Mouse (Mus musculus): Measurements from ENCODE around the gene Mlst8. TPM values are rescaled to one million over a fixed set of nuclear protein-coding genes. Genes with fewer than 3 reads are reported as not detected.
"Not testable (repeated sequence)": the region's sequence is repeated elsewhere in the genome, so short reads cannot be mapped to it uniquely, and the experiment has no call there.

Mlst8 gene
- total RNA-seq, 2 experiments from 2014 or later = 8.1 to 9.0 TPM

GRCm38 (mm10) chr17:24437016-24437415 lies 41.9 kb downstream of the Mlst8 start:
- DNase-seq = no peak
- intact Hi-C loops (cut with DNase I) = loop anchor here (5.0 kb wide), 1 partner anchor 265 kb away; no protein-coding TSS in a partner anchor

GRCm38 (mm10) chr17:24429201-24429983 lies 49.5 kb downstream of the Mlst8 start:
- peak; percentile 29 to 61 for DNase-seq
- intact Hi-C loops (cut with DNase I) = no loop called here

GRCm38 (mm10) chr17:24427170-24427557 lies 51.7 kb downstream of the Mlst8 start:
- intact Hi-C loops (cut with DNase I) = no loop called here

GRCm38 (mm10) chr17:24426471-24427169 lies 52.3 kb downstream of the Mlst8 start, which contains the start of gene Eci1:
Gene Eci1 (plus strand): TSS chr17:24426641.
- peak; percentile 93 for DNase-seq
- intact Hi-C loops (cut with DNase I) = no loop called here

More at GRCm38 (mm10) chr17:24427170-24427557, 51.7 kb downstream of the Mlst8 start:
- no peak for DNase-seq

- intact Hi-C loops (cut with DNase I) = no loop called here
- DNase-seq = no peak
Observed at GRCm38 (mm10) chr17:24425905-24426304, 53.0 kb downstream of the Mlst8 start.

- intact Hi-C loops (cut with DNase I) = not testable (repeated sequence)
Observed at GRCm38 (mm10) chr17:24425326-24425725, 53.6 kb downstream of the Mlst8 start.

GRCm38 (mm10) chr17:24424489-24424888 lies 54.4 kb downstream of the Mlst8 start:
- no peak for DNase-seq
- intact Hi-C loops (cut with DNase I) = no loop called here

More at GRCm38 (mm10) chr17:24425326-24425725, 53.6 kb downstream of the Mlst8 start:
- not testable (repeated sequence) for DNase-seq

Other genes with a start within 250 kb of the Mlst8 start
- 1 to 10 TPM in 1 of 2 experiments, under 1 TPM in 1; 0.92 to 1.1 TPM for gene Ccnf, start 227.6 kb downstream of the Mlst8 start, total RNA-seq (2021)
- under 1 TPM in 1 of 2 experiments, not detected in 1; 0.08 TPM for gene Abca17, start 128.0 kb downstream of the Mlst8 start, total RNA-seq (2021)
- gene Abca3, start 127.1 kb downstream of the Mlst8 start, total RNA-seq (2021) = 10 to 100 TPM; 13.5 to 15.5 TPM
- gene Rnps1, start 64.5 kb downstream of the Mlst8 start, total RNA-seq (2021) = 10 to 100 TPM; 58.4 to 61.6 TPM
- 100 to 1,000 TPM; 511 to 548 TPM for gene Eci1, start 52.4 kb downstream of the Mlst8 start, total RNA-seq (2021)
- 1 to 10 TPM; 1.1 to 1.4 TPM for gene Dnase1l2, start 36.0 kb downstream of the Mlst8 start, total RNA-seq (2021)
- gene E4f1, start 8.8 kb downstream of the Mlst8 start, total RNA-seq (2021) = 10 to 100 TPM; 11.0 to 12.4 TPM
- 10 to 100 TPM; 39.1 to 41.9 TPM for gene Pgp, start 8.7 kb downstream of the Mlst8 start, total RNA-seq (2021)
- not detected for gene Bricd5, start 5.2 kb downstream of the Mlst8 start, total RNA-seq (2021)
- under 1 TPM; 0.11 to 0.14 TPM for gene Caskin1, start 9.5 kb upstream of the Mlst8 start, total RNA-seq (2021)
- 10 to 100 TPM; 45.7 to 51.6 TPM for gene Traf7, start 48.9 kb upstream of the Mlst8 start, total RNA-seq (2021)
- gene Rab26, start 55.1 kb upstream of the Mlst8 start, total RNA-seq (2021) = not detected
- gene Pkd1, start 70.8 kb upstream of the Mlst8 start, total RNA-seq (2021) = 10 to 100 TPM; 45.4 to 45.6 TPM
- gene Tsc2, start 153.6 kb upstream of the Mlst8 start, total RNA-seq (2021) = 100 to 1,000 TPM; 106 to 112 TPM
- 1 to 10 TPM; 3.3 to 4.1 TPM for gene Nthl1, start 153.6 kb upstream of the Mlst8 start, total RNA-seq (2021)
- gene Slc9a3r2, start 171.2 kb upstream of the Mlst8 start, total RNA-seq (2021) = 100 to 1,000 TPM in 1 of 2 experiments, 10 to 100 TPM in 1; 91.1 to 140 TPM
- not detected for gene Npw, start 179.4 kb upstream of the Mlst8 start, total RNA-seq (2021)
- gene Zfp598, start 190.6 kb upstream of the Mlst8 start, total RNA-seq (2021) = 10 to 100 TPM; 17.3 to 19.0 TPM
- under 1 TPM; 0.14 to 0.22 TPM for gene Syngr3, start 210.9 kb upstream of the Mlst8 start, total RNA-seq (2021)
- gene Gfer, start 217.1 kb upstream of the Mlst8 start, total RNA-seq (2021) = 10 to 100 TPM; 19.3 to 22.8 TPM
- 1 to 10 TPM in 1 of 2 experiments, under 1 TPM in 1; 0.33 to 1.3 TPM for gene Noxo1, start 217.2 kb upstream of the Mlst8 start, total RNA-seq (2021)
- gene Tbl3, start 228.6 kb upstream of the Mlst8 start, total RNA-seq (2021) = 10 to 100 TPM; 16.3 to 17.7 TPM
- not detected for gene Rnf151, start 239.0 kb upstream of the Mlst8 start, total RNA-seq (2021)
- 100 to 1,000 TPM; 668 to 757 TPM for gene Rps2, start 239.0 kb upstream of the Mlst8 start, total RNA-seq (2021)
- 1,000 to 10,000 TPM in 1 of 2 experiments, 100 to 1,000 TPM in 1; 979 to 1,034 TPM for gene Ndufb10, start 245.4 kb upstream of the Mlst8 start, total RNA-seq (2021)
- 100 to 1,000 TPM; 400 to 416 TPM for gene Rpl3l, start 248.7 kb upstream of the Mlst8 start, total RNA-seq (2021)

Data from heart, postnatal 36 days (tissue).